Comparison of ENCODE assay signal across 8 mouse cellular contexts in the genomic region with DNA sequence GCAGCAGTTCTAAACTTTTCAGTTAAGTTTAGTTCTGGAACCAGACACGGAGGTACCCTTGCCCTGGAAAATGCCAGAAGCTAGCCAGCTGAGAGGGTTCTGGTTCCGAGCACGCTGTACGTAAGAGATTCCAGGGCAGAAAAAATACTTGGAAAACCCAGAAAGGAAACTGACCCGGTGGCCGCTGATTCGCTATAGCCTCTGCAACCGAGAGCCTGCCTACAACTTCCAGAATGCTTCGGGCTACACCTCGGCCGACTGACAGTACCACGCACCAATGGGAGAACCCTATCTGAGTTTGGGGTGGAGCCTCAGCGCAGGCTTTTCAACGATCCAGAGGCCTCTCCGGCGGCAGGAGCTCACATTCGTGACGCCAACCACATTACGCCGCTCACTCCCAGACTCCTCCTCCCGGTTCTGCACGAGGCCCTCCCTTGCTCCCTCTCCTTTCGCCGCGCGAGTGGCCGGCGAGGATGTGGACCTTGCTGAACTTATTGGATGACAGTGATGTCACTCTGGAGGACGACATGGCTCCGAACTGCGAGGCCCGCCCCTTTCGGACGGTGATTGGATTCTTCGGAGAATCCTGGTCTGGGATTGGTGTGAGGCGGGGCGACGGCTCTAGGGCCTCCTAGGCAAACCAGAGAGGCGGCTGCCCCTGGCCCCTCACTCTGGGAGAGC. TPM values are rescaled to one million over a fixed set of nuclear protein-coding genes. Genes with fewer than 3 reads are reported as not detected.
DNase-seq lines count a peak whose midpoint lies in the region; ATAC-seq and TF ChIP-seq lines count a peak whose summit lies in the region.

Gene Trim45, plus strand, starts transcription at position 378 of the 681 bp plus-strand sequence.

- H3K9me3 ChIP-seq in megakaryocyte, embryonic 14.5 days: no peaks in the 10 kb centered on the region

- no peaks in the 10 kb centered on the region for H3K36me3 ChIP-seq in megakaryocyte, embryonic 14.5 days (replicated peaks; ENCODE audit: low read length)

- peak; percentile 74; the same call in 1 of the 2 replicates for TF ChIP-seq POLR2A in cortical plate, adult 2 months (IDR thresholded peaks at IDR 0.05; ENCODE audit: extremely low read depth, insufficient read depth, low read length)

- peak; percentile 94 for ATAC-seq in activated CD4-positive, CD25-positive, alpha-beta regulatory T cell, adult 4 months

- no peak for TF ChIP-seq CTCF in cortical plate, adult 2 months (IDR thresholded peaks at IDR 0.05; ENCODE audit: extremely low read depth, insufficient read depth, low read length)

- peak within 1 kb of the TSS; percentile 42 for H3K4me3 ChIP-seq in cortical plate, adult 2 months (ENCODE audit: insufficient read depth, low read length)
- H3K4me3 ChIP-seq in megakaryocyte, embryonic 14.5 days (replicated peaks): peak within 1 kb of the TSS; percentile 93

- peak; percentile 98 to 99 for DNase-seq in gastrocnemius, adult 8-10 months (ENCODE audit: low spot score in 2 of 2)
- peak; percentile 97 for DNase-seq in hindlimb bud, embryonic 11.5 days (ENCODE audit: extremely low spot score, low read depth, low spot score)
- DNase-seq in left cerebral cortex, adult 8-10 months (ENCODE audit: low spot score in 2 of 2): peak; percentile 98 to 100
- DNase-seq in right cerebral cortex, postnatal 10 days (ENCODE audit: low spot score in 2 of 2): peak; percentile 99 to 100
- peak; percentile 92 for DNase-seq in urinary bladder, postnatal 25 days (ENCODE audit: low spot score)

- H3K4me1 ChIP-seq in cortical plate, adult 2 months (ENCODE audit: control insufficient read depth, insufficient read depth, low read length): peaks cover 3% of the 10 kb centered on the region
- peaks cover 51% of the 10 kb centered on the region for H3K4me1 ChIP-seq in megakaryocyte, embryonic 14.5 days

- no peak within 1 kb of the TSS for H3K27ac ChIP-seq in cortical plate, adult 2 months (ENCODE audit: insufficient read depth, low read length)

- peaks cover 26% of the 10 kb centered on the region for H3K27me3 ChIP-seq in megakaryocyte, embryonic 14.5 days (replicated peaks)

RNA-seq across cellular contexts. Expression of gene Trim45, which starts in this region (rescaled TPM):
- polyA plus RNA-seq in activated CD4-positive, CD25-positive, alpha-beta regulatory T cell, adult 4 months (2017; shearing (Covaris generic)): 1 to 10 TPM in 1 of 2 experiments, under 1 TPM in 1; 0.54 to 1.3 TPM
- polyA plus RNA-seq in cortical plate, adult 2 months (2012; rRNA removed): 8.1 and 8.7 TPM in 2 replicates
- total RNA-seq in gastrocnemius, adult 8-10 months (2022): 1 to 10 TPM; 4.5 to 6.4 (median 5.7) TPM
- total RNA-seq in left cerebral cortex, adult 8-10 months (2022): 10 to 100 TPM; 10.4 to 15.0 (median 11.7) TPM
- polyA plus RNA-seq in megakaryocyte, embryonic 14.5 days (2012; ENCODE audit: insufficient read depth, low replicate concordance): 0.70 TPM in 1 of 2 replicates, not detected in the other
